Mouse (Mus musculus): Measurements from ENCODE around the gene Hdac4.

- TF ChIP-seq CTCF (IDR thresholded peaks at IDR 0.05; ENCODE audit: extremely low read depth, insufficient read depth, low read length): no peak
- no peak for TF ChIP-seq POLR2A (IDR thresholded peaks at IDR 0.05; ENCODE audit: extremely low read depth, insufficient read depth, low read length)
Observed at GRCm38 (mm10) chr1:92087821-92088220, 107.7 kb downstream of the Hdac4 start.
